Mouse (Mus musculus) CH12.LX (cell line): ENCODE measurements around the gene Dnajc25. TPM values are rescaled to one million over a fixed set of nuclear protein-coding genes. Genes with fewer than 3 reads are reported as not detected.

Experiments
- DNase-seq: peaks from one replicate; pipeline ENCODE4 v3.0.0-alpha.2; 2013; ENCODE audit errors: extremely low read depth
- H3K27ac ChIP-seq: 2 replicates; pipeline ENCODE4 v1.5.1; 2012; ENCODE audit warnings: low read depth, mild to moderate bottlenecking, control low read depth, moderate library complexity; ENCODE audit not compliant: insufficient read depth
- H3K27me3 ChIP-seq: replicated peaks from 2 replicates; pipeline ENCODE3; 2012; ENCODE audit warnings: inconsistent platforms
- H3K36me3 ChIP-seq, 2 experiments: replicated peaks in 1 of 2; 2 replicates each; pipeline versions ENCODE3 to v1.6.1; 2012; ENCODE audit warnings: inconsistent platforms in 1 of 2, low read length in 1 of 2, mild to moderate bottlenecking in 1 of 2, mixed read lengths in 1 of 2, moderate library complexity in 1 of 2; ENCODE audit not compliant: control insufficient read depth in 1 of 2, insufficient read depth in 1 of 2
- H3K4me1 ChIP-seq, 2 experiments: 2 replicates each; pipeline ENCODE4 v1.6.1; 2012; ENCODE audit warnings: inconsistent platforms in 1 of 2, moderate library complexity in 1 of 2; ENCODE audit not compliant: insufficient read depth in 2 of 2, control insufficient read depth in 1 of 2
- H3K4me2 ChIP-seq: 2 replicates; pipeline ENCODE4 v1.6.1; 2012; ENCODE audit warnings: low read depth, mild to moderate bottlenecking, control low read depth; ENCODE audit not compliant: poor library complexity, insufficient read depth, severe bottlenecking
- H3K4me3 ChIP-seq, 3 experiments: fragments of 150-350 bp in 1 of 3; sonication (generic) in 1 of 3; replicated peaks in 1 of 3; 2 replicates each; pipeline versions ENCODE3 to v1.5.1; 2011 to 2012; ENCODE audit warnings: low read depth in 2 of 3, low read length in 2 of 3, mild to moderate bottlenecking in 2 of 3, moderate library complexity in 2 of 3, control low read depth in 1 of 3, improper control_type of control experiment in 1 of 3, inconsistent platforms in 1 of 3, mixed read lengths in 1 of 3; ENCODE audit not compliant: poor library complexity in 1 of 3
- H3K79me2 ChIP-seq: replicated peaks from 2 replicates; pipeline ENCODE4 v1.6.1; 2012; ENCODE audit warnings: mild to moderate bottlenecking, moderate library complexity; ENCODE audit not compliant: control insufficient read depth, poor library complexity, insufficient read depth, severe bottlenecking; ENCODE audit errors: extremely low read depth
- H3K9ac ChIP-seq: 2 replicates; pipeline ENCODE4 v1.6.1; 2012; ENCODE audit warnings: low read depth, mild to moderate bottlenecking, control low read depth, moderate library complexity; ENCODE audit not compliant: insufficient read depth
- H3K9me3 ChIP-seq: replicated peaks from 2 replicates; pipeline ENCODE3; 2012; ENCODE audit warnings: low read length, inconsistent platforms, mixed read lengths
- CTCF ChIP-seq, 2 experiments: IDR thresholded peaks in 1 of 2; conservative IDR thresholded peaks in 1 of 2; 2 replicates each; pipeline ENCODE4 v1.5.1; 2011 to 2012; ENCODE audit warnings: low read depth in 2 of 2, low read length in 2 of 2, improper control_type of control experiment in 1 of 2, inconsistent platforms in 1 of 2, mild to moderate bottlenecking in 1 of 2, moderate library complexity in 1 of 2
- E2F4 ChIP-seq: IDR thresholded peaks from 2 replicates; pipeline ENCODE4 v1.6.1; 2011; ENCODE audit warnings: low read depth, low read length, improper control_type of control experiment; ENCODE audit not compliant: insufficient replicate concordance
- HCFC1 ChIP-seq: IDR thresholded peaks from 2 replicates; pipeline ENCODE4 v1.6.1; 2012; ENCODE audit warnings: low read depth, mild to moderate bottlenecking, inconsistent platforms, low read length, improper control_type of control experiment
- JUN ChIP-seq: IDR thresholded peaks from 2 replicates; pipeline ENCODE4 v1.6.1; 2011; ENCODE audit warnings: low read depth, mild to moderate bottlenecking, low read length, improper control_type of control experiment, moderate library complexity; ENCODE audit not compliant: insufficient read depth
- JUND ChIP-seq: conservative IDR thresholded peaks from 2 replicates; pipeline ENCODE4 v1.6.1; 2011; ENCODE audit warnings: low read depth, low read length, improper control_type of control experiment
- KAT2A ChIP-seq: IDR thresholded peaks from 2 replicates; pipeline ENCODE4 v1.6.1; 2012; ENCODE audit warnings: low read length, improper control_type of control experiment, inconsistent platforms; ENCODE audit not compliant: insufficient replicate concordance
- MAFK ChIP-seq: IDR thresholded peaks from 2 replicates; pipeline ENCODE4 v1.6.1; 2011; ENCODE audit warnings: low read length, improper control_type of control experiment; ENCODE audit not compliant: insufficient replicate concordance
- MAZ ChIP-seq: IDR thresholded peaks from 2 replicates; pipeline ENCODE4 v1.6.1; 2012; ENCODE audit warnings: low read depth, mild to moderate bottlenecking, inconsistent platforms, low read length, improper control_type of control experiment, moderate library complexity
- MXI1 ChIP-seq: IDR thresholded peaks from 2 replicates; pipeline ENCODE4 v1.6.1; 2011; ENCODE audit warnings: mild to moderate bottlenecking, low read depth, low read length, improper control_type of control experiment
- NRF1 ChIP-seq: IDR thresholded peaks from 2 replicates; pipeline ENCODE4 v1.6.1; 2014; ENCODE audit warnings: low read depth, mild to moderate bottlenecking, inconsistent platforms, low read length, improper control_type of control experiment, moderate library complexity
- POLR2AphosphoS2 ChIP-seq: IDR thresholded peaks from 2 replicates; pipeline ENCODE4 v1.6.1; 2011; ENCODE audit warnings: low read depth, low read length, improper control_type of control experiment
- RAD21 ChIP-seq: IDR thresholded peaks from 2 replicates; pipeline ENCODE4 v1.6.1; 2011; ENCODE audit warnings: low read depth, mild to moderate bottlenecking, low read length, improper control_type of control experiment, moderate library complexity
- SIN3A ChIP-seq: IDR thresholded peaks from 2 replicates; pipeline ENCODE4 v1.6.1; 2012; ENCODE audit warnings: low read length, improper control_type of control experiment, inconsistent platforms
- TBP ChIP-seq: conservative IDR thresholded peaks from 2 replicates; pipeline ENCODE4 v1.6.1; 2011; ENCODE audit warnings: low read depth, low read length, improper control_type of control experiment
- TCF12 ChIP-seq: IDR thresholded peaks from 2 replicates; pipeline ENCODE4 v1.6.1; 2014; ENCODE audit warnings: low read depth, mild to moderate bottlenecking, inconsistent platforms, low read length, improper control_type of control experiment
- UBTF ChIP-seq: IDR thresholded peaks from 2 replicates; pipeline ENCODE4 v1.6.1; 2012; ENCODE audit warnings: low read depth, mild to moderate bottlenecking, inconsistent platforms, low read length, improper control_type of control experiment, moderate library complexity
- USF1 ChIP-seq: IDR thresholded peaks from 2 replicates; pipeline ENCODE4 v1.6.1; 2014; ENCODE audit warnings: low read depth, mild to moderate bottlenecking, inconsistent platforms, low read length, improper control_type of control experiment
- USF2 ChIP-seq: conservative IDR thresholded peaks from 2 replicates; pipeline ENCODE4 v1.6.1; 2011; ENCODE audit warnings: low read depth, low read length, improper control_type of control experiment
- ZC3H11A ChIP-seq: IDR thresholded peaks from 2 replicates; pipeline ENCODE4 v1.6.1; 2012; ENCODE audit warnings: low read depth, mild to moderate bottlenecking, inconsistent platforms, low read length, improper control_type of control experiment
- ZMIZ1 ChIP-seq: IDR thresholded peaks from 2 replicates; pipeline ENCODE4 v1.6.1; 2012; ENCODE audit warnings: low read depth, mild to moderate bottlenecking, inconsistent platforms, low read length, improper control_type of control experiment
- ZNF384 ChIP-seq: IDR thresholded peaks from 2 replicates; pipeline ENCODE4 v1.6.1; 2012; ENCODE audit warnings: low read depth, low read length, improper control_type of control experiment, inconsistent platforms
- dilution Hi-C: fragments of 300-500 bp; cut with MboI; formaldehyde crosslinking; loops from 2 replicates; pipeline ENCODE4 v1.14.3; 2020; ENCODE audit warnings: low sequenced_read_pairs; ENCODE audit not compliant: extremely low pct_unique_long_range_greater_than_20kb, extremely low pct_ligation_motif_present
- in situ Hi-C: fragments of 300-500 bp; cut with MboI; formaldehyde crosslinking; loops from 3 replicates; pipeline ENCODE4 v1.14.3; 2019; ENCODE audit warnings: low sequenced_read_pairs, low pct_ligation_motif_present, low pct_unique_long_range_greater_than_20kb, mixed read lengths
- polyA plus RNA-seq: library from polyadenylated mRNA; unstranded; fragments of >175 nt; gene quantifications from 2 replicates; pipeline ENCODE4 v1.2.1, GENCODE M21; 2012; ENCODE audit warnings: low read depth; ENCODE audit not compliant: insufficient read length
- total RNA-seq, 2 experiments: library from RNA; depleted of rRNA; stranded (reverse); fragments of 300-350 nt in 1 of 2; fragments of >200 nt in 1 of 2; gene quantifications; 2 replicates each; pipeline ENCODE4 v1.2.3; 2012 to 2014

Dnajc25 gene
- total and polyA plus RNA-seq, 3 experiments = 2.7 to 7.0 (median 3.8) TPM

DNA sequence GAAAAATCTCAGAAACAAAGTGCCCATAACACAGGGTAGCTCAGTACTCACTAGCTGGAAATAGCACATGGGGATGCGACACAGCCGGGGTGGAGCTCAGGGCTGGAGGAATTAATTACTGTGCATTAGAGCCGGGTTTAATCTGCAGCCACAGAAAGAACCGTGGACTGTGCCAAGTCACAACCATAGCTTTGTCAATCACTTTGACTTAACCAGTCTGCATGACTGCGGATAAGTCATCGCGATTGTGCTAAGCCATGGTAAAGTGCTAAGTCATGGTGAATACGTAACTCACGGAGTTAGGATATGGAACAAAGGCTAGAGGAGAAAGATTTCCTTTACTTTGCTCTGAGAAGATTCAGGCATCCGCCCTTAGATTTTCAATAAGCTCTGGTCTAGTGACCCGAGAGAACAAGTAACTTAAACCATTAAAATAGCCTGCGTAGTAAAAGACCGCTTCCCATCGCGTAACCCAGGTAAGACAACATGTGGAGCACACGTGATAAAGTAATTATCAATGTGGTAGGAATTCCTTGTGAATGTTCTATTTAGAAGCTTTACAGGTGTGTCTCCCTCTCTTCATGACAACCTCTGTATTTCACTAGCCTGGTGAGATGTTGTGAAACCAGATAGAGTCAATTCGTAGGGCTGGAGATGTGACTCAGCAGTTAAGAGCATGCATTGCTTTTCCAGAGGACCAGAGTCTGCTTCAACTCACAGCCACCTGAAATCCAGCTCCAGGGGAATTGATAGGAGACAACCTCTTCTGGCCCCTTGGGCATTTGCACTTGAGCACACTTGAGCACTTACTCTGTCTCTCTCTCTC lies 4.0 kb upstream of the Dnajc25 start:
- H3K4me2 ChIP-seq = no peak overlapping the region
- H3K79me2 ChIP-seq = no peaks in the 10 kb centered on the region
- H3K9ac ChIP-seq = no peak overlapping the region
- no peaks in the 10 kb centered on the region for H3K9me3 ChIP-seq
- peaks cover 8 to 52% of the 10 kb centered on the region in 2 experiments; a peak in 3 of 4 replicates for H3K4me1 ChIP-seq
- H3K27me3 ChIP-seq = no peaks in the 10 kb centered on the region
- no peak overlapping the region for H3K27ac ChIP-seq
- TF ChIP-seq MAZ = no peak
- no peak for TF ChIP-seq HCFC1
- no peak for TF ChIP-seq SIN3A
- TF ChIP-seq MAFK = no peak
- TF ChIP-seq ZMIZ1 = no peak
- TF ChIP-seq JUND = no peak
- no peak for TF ChIP-seq USF2
- no peak for TF ChIP-seq POLR2AphosphoS2
- TF ChIP-seq E2F4 = no peak
- no peak for TF ChIP-seq NRF1
- no peak for TF ChIP-seq RAD21
- no peak for TF ChIP-seq KAT2A
- TF ChIP-seq USF1 = no peak
- TF ChIP-seq ZC3H11A = no peak
- TF ChIP-seq ZNF384 = no peak
- no peak for TF ChIP-seq TBP
- H3K4me3 ChIP-seq = no peak overlapping the region
- no peaks in the 10 kb centered on the region for H3K36me3 ChIP-seq
- no peak for DNase-seq
- dilution Hi-C loops (no loop called here), in situ Hi-C loops (loop anchor here (10.0 kb wide), 1 partner anchor 54 kb away; no protein-coding TSS in a partner anchor)

DNA sequence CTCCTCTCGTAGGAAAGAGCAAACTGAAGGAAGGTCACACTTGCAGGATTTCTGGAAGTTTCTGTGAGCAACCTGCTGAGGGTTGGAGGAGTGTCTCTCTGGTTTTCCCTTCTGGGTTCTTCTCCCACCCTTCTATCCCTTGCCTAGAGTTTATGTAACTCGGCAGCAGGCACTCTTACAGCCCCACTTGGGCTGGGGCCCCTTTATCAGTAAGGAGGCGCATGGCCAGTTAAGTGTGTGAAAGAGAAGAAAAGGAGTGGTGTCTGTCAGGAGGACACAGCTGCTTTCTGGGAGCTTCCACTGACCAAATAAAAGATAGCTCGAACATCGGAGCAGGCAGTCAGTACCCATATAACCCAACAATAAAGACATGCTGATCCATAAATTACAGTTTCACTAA lies 2.7 kb upstream of the Dnajc25 start:
- no peak for TF ChIP-seq MAFK
- no peak for TF ChIP-seq RAD21
- no peak for TF ChIP-seq SIN3A
- TF ChIP-seq NRF1 = no peak
- TF ChIP-seq TCF12 = no peak
- no peak for TF ChIP-seq JUN
- no peak for TF ChIP-seq USF2
- TF ChIP-seq UBTF = no peak
- no peak for TF ChIP-seq E2F4
- no peak for TF ChIP-seq MXI1
- TF ChIP-seq ZNF384 = no peak
- no peak for TF ChIP-seq CTCF (conservative IDR thresholded peaks at IDR 0.05 in 1 of 2, IDR thresholded peaks at IDR 0.05 in 1 of 2; ENCODE audit: low read depth in 2 of 2, low read length in 2 of 2)
- no peak for TF ChIP-seq JUND
- no peak overlapping the region for H3K9ac ChIP-seq
- H3K9me3 ChIP-seq = no peaks in the 10 kb centered on the region
- no peak overlapping the region for H3K4me2 ChIP-seq
- no peaks in the 10 kb centered on the region for H3K36me3 ChIP-seq
- in situ Hi-C loops (loop anchor here (10.0 kb wide), 1 partner anchor 53 kb away; no protein-coding TSS in a partner anchor), dilution Hi-C loops (no loop called here)
- DNase-seq = no peak
- H3K4me1 ChIP-seq = peaks cover 8 to 46% of the 10 kb centered on the region in 2 experiments; a peak in 3 of 4 replicates
- H3K27ac ChIP-seq = no peak overlapping the region
- no peak overlapping the region for H3K4me3 ChIP-seq
- H3K27me3 ChIP-seq = no peaks in the 10 kb centered on the region
- H3K79me2 ChIP-seq = no peaks in the 10 kb centered on the region
